Mouse (Mus musculus) adrenal gland, adult (tissue): Measurements from ENCODE around the gene Foxj3.

Source experiments
- DNase-seq, 2 experiments: peaks; one replicate each; pipeline ENCODE4 v3.0.0; 2022 to 2023; ENCODE audit warnings: low spot score in 1 of 2; ENCODE audit not compliant: inconsistent age in 2 of 2

The Foxj3 gene

DNA sequence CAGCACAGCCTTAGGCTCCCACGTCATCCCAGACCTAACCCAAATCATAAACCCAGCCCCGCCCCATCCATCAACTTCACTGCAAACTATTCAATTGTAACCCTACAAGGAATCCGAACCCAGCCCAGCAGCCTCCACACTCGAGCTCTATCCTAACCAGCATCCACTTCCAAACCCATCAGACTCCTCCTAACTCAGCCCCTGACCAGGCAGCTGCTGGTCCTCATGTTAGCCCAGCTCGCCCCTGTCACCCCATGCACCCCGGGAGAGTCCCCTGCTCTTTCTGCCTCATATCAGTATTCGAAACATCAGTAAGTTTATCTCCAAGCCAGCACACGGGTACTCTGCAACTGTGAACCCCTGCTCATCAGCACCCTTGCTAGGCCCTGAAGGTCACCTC is 98.9 kb downstream of the Foxj3 start:
- no peak for DNase-seq

DNA sequence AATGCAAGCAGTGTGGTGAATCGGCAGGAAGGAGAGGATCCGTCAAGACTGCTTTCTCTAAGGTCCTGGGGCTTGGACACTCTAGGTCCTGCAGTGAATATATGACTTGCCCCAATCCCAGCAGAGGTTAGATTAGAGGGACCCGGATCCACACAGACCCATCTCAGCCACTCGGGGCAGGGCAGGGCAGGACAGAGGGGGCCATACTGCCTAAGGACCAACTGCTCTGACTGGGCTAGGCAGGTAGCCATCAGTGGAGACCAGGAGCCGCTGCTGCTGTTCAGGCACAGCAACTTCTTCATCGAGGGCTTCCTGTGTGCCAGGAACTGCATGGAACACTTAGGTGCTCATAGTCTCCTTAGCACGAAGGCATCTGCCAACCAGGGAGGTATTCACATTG is 99.9 kb downstream of the Foxj3 start:
- no peak for DNase-seq

DNA sequence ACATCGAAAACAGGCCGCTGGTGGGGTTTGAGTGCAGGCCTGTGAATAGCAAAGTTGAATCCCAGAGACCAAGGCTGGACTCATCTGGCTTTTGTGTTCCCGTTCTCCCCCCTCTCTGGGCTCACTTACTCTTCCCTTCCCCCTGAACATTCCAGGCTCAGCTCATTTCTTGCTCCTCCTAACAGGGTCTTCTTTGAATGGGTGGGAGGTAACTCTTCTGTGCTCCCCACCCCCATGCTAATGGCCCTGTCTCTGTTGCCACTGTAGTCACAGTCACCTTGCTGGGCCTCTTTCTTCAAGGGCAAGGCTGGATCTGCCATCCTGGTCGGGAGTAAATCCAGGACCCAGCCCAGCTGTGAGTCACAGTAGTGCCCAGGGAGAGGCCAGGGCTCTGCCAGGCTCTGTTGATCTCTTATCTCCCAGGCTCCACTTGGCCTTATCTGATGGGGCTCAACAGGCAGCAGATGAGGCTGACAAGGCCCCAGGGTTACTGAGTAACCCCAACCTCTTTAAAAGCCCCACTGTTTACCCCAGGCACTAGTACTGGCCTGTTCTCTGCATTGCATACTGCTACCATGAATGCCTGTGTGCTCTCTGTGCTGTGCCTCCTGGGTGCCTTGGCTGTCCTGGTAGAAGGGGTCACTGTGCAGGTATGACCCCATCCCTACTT is 100.5 kb downstream of the Foxj3 start, which contains the start of gene Guca2a:
TSS of gene Guca2a (plus strand) at position 529 of the 670 bp plus-strand sequence.
- peak; percentile 79 to 86 for DNase-seq

DNA sequence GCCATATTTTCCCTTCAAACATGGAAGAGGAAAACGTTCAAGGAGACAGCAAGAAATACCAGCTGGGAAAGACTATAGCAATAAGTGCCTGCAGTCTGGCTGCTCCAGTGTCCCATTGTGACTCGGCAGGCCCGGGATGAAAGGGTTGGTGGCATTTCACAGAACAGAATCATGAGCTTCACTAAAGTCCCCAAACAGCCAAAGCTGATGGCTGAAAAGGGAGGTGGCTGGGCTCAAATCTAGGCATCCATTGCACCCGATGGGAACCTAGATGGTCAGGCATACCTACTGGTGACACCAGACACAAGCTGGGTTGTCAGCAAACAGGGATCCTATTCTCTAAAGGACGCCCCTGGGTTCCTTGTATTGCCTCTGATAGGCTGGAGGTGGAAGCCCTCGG is 101.1 kb downstream of the Foxj3 start:
- no peak for DNase-seq

DNA sequence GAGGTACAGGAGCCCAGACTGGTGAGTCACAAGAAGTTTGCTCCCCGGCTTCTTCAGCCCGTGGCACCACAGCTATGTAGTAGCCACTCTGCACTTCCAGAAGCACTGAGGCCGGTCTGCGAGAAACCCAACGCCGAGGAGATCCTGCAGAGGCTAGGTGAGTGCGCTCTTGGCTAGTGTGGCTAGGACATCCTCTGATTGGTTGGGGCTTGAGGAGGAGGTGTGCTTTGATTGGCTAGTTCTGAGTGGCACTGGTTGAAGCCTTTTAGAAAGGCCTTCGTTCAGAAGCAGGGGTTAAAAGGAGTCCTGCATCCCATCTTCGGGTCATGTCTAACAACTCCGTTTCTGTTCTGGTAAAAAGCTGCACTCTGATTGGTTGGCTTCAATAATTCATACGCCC is 101.9 kb downstream of the Foxj3 start:
- DNase-seq, result no peak

DNA sequence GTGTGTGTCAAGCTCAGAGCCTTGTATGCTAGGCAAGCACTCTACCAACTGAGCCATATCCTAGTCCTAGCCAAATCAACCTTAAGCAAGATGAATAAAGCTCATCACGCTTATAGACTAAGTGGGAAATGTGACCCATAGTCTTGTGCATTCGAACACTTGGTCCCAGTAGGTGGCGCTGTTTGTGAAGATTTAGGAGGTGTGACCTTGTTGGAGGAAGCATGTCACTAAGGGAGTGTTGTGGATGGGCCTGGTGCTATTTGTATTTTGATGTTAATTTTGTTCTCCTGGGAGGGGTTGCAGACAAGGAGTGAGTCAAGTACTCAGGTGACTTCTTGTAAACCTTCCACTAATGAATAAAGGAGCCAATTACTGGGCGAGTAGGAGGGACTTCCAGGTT is 105.9 kb downstream of the Foxj3 start:
- no peak for DNase-seq

DNA sequence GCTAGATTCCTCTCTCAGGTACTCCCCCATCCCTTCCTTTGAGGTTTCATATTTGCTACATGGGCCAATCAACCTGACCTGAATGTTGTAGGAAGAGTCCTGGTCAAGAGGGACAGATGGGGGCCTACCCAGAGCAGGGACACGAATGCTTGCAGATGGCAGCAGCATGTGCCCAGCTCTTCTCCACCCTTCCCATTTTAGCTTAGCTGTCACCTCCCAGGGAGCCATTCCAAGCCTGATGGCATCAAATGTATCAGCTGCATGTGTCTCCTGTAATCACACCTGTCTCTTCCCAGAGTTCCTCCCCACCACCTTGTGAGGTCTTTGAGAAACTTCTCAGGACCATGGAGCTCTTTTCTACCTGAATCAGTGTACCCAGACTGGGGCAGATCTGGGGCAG is 120.2 kb downstream of the Foxj3 start:
- DNase-seq, result no peak

DNA sequence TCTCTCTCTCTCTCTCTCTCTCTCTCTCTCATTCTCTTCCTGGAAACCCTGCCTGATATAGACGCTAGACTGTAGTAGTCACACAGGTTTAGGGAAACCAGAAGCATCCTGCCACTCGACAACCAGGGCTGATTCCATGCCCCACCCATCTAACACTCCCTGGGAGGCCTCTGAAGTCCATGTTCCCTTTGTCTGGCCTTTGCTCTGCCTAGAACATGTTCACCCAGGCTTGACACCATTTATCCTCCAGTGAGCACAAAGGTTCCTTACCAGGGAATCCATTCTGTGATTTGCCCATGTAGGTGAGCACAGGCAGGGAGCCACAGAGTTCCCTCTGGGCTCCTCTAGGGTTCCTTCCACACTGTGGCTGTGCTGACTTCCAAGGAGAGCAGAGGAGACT is 121.4 kb downstream of the Foxj3 start:
- DNase-seq, result no peak

DNA sequence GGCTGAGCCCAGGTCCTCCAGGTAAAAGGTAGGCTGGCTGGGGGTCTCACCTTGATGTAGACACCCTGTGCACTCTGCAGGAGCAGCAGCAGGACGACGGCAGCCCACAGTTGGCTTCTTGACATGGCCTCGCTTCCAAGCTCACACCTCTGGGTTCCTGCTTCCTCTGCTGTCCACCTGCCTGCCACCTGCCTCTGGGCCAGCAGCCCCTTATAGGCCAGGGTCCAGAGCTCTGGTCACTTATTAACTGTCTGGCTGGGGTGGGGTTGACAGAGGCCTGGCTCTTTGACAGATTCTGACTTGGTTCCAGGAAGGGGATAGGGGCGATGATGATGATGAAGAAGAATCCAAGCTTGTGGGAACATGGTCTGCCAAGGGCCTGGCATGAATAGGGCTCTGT is 121.9 kb downstream of the Foxj3 start, which contains the start of gene Guca2b:
TSS of gene Guca2b (minus strand) at position 224 of the 400 bp plus-strand sequence.
- DNase-seq, result no peak

DNA sequence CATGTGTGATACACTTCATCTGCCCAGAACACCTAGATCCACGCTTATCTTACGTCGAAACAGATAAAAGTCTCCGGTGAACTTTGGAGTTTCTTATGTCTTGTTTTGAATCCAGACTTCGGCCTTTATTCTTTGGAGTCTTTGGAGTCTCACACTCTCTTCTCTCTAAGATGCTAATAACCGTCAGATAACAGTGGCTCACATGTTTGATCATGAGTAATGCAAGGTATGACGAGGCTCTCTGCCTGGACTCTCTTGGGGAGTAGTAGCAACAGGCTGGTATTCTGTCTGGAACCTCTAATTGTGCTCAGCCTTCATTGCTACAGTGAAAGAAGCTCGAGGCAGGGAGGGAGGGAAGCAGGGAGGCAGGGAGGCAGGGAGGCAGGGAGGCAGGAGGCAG is 123.2 kb downstream of the Foxj3 start:
- no peak for DNase-seq

DNA sequence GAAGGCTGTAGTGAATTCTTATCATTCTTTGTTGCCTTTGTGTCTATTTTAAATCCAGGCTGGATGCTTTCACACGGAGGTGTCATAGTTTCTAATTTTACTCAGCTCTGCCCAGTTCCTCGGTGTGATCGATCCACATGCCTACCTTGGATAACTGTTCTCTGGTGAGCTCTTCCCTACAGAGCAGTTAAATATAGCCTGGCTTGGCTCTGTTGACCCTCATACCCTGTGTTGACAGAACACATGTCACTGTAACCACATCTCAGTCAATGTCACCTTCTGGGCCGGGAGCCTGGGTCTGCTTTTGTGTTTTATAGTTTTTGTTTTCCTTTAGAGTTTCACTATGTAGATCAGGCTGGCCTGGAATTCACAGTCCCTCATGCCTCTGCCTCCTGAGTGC is 125.3 kb downstream of the Foxj3 start:
- no peak for DNase-seq

DNA sequence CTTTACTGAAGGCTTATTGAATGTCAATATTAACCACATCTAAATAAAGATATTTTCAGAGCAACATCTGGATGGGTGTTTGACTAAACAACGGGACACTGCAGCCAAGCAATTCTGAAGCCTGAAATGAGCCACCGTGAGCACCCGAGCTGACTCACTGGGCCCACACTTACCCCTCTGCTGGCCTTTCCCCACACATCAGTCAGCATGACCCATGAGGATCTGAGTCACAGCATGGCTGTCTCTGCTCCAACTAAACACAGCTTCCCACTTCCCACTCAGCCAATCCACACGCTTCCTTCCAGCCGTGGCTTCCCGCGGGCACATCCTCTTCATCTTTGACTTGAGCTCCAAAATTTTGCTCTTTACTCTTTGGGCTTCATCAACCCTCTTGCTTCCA is 126.2 kb downstream of the Foxj3 start:
- peak; percentile 76 to 77 for DNase-seq

DNA sequence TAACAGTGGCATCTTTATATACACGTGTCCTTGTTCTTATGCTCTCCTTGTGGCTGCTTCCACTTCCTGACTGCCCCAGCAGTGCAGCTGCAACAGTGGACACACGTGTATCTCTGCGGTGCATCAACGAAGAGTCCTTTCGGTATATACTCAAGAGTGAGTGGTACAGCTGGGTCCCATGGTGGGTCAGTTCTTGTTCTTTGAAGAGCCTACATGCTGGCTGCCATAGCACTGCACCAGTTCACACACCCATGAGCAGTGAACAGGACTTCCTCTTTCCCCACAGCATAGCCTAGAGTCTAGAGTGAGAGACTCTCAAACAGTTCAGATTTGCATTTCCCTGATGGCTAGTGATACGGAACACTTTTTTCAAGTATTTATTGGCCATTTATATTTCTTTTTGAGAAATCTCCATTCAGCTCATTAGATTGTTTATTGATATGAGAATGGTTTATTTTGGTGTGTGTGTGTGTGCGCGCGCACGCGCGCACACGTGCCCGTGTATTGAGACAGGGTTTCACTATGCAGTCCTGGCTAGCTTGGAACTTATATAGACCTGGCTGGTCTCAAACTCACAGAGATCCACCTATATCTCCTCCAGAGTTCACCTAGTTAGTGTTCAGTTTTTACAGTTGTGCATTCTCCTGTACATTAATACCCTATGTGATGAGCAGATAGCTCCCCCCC is 126.7 kb downstream of the Foxj3 start:
- no peak for DNase-seq

DNA sequence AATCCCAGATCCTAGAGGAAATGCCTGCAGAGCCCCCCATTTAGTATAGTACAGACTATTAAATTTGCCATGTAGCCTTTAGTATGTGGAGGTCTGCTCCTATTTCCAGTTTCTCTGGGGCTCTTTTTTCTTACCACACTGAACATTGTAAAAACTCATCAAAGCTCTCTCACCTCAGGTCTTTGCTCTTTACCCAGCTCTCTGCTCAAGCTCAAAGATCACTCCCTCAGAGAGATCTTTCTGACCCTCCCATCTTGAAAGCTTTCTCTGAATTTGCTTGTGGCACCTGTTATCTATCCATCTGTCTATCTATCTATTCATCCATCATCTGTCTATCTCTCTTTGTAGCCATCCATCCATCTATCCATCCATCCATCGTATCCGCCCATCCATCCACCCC is 128.4 kb downstream of the Foxj3 start:
- DNase-seq, result no peak

DNA sequence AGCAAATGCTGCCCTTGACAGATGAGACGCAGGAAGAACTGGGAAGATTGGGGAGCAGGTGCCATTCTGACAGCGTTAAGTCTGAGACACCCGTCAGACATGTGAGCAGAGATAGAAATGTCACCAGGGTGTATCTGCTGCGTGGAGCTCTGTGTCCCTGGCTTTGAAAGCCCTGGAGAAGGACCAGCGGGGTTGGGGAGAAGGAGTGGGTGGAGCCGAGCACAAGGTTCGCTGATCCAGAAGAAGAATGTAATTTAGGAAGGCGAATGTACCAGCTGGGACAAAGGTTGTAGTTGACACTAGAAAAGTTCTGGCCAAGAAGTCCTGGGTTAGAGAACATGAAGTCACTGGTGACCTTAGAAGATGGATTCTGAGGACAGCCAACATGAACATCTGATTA is 129.3 kb downstream of the Foxj3 start:
- DNase-seq, result peak; percentile 52 to 75

DNA sequence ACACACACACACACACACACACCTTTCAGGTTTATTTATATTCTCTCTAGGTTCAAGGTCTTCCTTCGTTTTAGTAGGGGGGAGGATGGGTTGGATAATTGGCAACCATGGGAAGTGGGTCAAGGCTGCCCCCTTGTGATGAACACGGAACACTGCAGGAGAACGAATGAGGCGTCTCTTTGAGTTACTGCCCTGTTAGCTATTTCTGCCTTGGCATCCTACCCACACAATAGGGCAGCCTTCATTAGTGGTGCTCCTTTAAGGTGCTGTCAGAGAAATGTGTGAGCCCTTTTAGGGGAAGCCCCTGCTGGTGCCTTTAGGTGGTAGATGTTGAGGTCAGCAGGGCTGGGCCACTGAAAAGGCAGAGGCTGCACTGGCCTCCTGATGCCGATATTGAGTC is 130.7 kb downstream of the Foxj3 start:
- peak; percentile 52 to 84 for DNase-seq

DNA sequence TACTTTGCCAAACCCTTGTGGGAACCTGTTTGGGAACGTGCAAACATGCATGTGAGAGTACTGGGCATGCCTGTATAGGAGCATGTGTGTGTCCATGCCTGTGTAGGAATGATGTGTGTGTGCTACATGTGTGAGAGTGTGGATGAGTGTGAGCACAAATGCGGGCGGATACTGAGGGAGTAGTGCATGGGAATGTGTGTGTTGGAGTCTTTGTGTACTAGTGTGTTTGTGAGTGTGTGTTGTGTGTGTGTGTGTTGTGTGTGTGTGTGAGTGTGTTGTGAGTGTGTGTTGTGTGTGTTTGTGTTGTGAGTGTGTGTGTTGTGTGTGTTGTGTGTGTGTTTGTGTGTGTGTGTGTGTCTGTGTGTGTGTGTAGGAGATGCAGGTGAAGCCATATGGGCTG is 131.4 kb downstream of the Foxj3 start:
- DNase-seq, result no peak

DNA sequence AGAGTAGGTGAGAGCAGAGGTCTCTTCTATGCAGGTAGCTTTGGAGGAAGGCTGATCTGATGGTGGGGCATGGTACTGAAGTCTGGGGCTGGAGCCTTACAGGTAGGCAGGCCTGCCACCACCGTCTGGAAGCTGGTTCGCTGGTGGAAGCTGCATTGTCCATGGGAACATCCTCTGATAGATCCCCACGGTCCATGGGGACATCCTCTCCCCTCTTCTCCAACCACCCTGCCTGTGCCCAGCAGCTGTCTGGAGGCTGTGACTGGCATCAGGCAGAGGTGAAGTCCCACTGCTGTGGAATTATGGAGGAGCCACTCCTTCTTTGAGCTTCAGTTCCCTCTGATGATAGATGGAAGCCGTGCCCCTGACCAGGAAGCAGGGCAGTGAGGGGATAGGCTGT is 131.8 kb downstream of the Foxj3 start:
- DNase-seq, result no peak

DNA sequence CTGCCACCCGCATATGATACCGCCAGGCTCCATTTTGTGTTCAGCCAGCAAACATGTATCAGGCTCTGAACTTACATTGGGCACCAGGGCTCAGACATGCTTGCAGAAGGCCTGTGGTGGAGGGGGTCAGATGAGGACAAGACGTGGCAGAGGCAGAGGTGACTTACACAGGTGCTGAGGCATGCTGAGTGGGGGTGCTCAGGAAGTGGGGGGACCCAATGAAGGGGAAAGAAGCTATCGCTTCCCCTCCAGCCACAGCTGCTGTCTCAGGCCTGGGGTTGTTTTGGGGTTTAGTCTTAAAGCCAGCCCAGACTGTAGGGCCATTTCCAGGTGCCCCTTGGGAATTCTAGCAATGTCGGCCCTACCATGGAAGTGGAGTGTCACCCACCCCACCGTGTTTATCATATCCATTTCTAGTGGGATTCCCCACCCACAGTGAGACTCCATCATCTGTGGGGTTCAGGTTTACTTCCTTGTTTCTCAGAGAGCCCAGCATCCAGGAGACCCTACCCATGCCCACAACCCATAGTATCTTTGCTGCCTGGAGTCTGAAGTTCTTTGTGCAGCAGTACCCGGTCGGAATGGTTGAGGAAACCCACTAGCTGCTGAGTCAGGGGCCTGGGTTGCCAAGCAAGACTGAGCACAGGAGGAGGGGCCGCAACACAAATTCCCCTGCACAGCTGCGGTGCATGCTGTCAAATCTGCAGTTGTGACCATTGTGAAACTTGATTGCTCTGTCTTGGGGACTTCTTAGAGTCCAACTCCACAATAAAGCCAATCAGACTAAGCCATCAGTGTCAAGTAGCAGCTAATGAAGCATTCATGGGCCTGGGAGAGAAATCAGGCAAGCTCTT is 132.8 kb downstream of the Foxj3 start:
- DNase-seq, result no peak

DNA sequence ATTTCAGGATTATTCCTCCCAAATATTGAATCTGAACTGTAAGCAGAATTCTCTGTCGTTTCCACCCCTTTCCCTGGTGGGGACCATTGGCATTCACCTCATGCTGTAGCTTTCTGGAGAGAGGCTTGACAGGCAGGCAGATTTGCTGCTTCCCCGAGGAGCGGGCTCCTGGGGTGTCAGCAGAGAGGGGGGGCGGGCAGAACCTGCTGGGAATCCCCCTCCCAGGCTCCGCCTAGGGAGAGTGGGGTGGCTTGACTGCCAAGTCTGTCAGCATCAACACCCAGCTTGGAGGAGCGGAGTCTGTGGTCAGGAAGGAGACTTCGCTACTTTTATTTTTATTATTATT is 133.4 kb downstream of the Foxj3 start:
- no peak for DNase-seq

DNA sequence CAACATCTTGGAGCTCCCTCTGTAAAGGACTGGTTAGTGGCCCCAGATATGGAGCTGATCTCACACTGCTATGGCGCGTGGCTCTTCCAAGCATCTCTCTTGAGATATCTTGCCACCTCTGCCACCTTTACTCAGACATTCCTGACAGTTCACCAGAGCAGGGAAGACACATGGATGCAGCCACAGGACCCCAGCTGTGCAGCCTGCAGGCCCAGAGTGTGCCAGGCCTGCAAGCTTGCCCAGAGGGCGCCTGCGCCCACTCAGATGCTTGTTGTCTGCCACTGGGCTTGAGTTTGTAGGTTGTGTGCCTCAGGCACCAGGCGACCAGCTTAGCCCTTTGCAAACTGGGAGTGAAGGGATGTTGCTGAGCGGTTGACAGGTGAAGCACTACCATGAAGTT is 133.9 kb downstream of the Foxj3 start:
- no peak for DNase-seq

DNA sequence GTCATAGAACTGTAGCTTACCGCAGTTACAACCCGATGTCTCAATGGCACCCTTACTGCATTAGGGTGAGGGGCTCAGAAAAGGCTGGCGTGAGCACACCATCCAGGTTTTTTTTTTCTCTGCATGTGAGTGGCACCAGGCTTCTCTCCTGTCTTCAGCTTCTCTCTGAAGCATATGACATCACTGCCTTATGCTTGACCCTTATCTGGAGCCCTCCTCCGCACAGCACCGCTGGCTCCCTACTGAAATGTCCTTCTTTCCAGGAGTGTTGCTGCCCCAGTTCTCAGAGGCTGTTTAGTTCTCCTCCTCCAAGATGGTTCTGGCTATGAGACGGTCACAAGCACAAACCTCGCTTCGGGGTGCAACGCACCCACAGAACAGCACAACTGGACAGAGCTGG is 134.4 kb downstream of the Foxj3 start:
- DNase-seq, result no peak
